Mouse (Mus musculus): ENCODE data around the gene Mtus2. TPM values are rescaled to one million over a fixed set of nuclear protein-coding genes. Genes with fewer than 3 reads are reported as not detected.
A peak's percentile ranks its signal among the peaks of the same experiment; 100 is the strongest.

Mtus2 gene
- polyA plus RNA-seq, 1 experiment, result 22.5 TPM

GRCm38 (mm10) chr5:148015383-148015782 is 58.3 kb downstream of the Mtus2 start:
- no peaks in the 10 kb centered on the region; the same call in none of the 2 replicates for H3K4me1 ChIP-seq (ENCODE audit: control insufficient read depth, insufficient read depth, low read length)
- TF ChIP-seq CTCF (IDR thresholded peaks at IDR 0.05; ENCODE audit: extremely low read depth, insufficient read depth, low read length) (no peak), POLR2A (IDR thresholded peaks at IDR 0.05; ENCODE audit: extremely low read depth, insufficient read depth, low read length) (no peak)
- no peak overlapping the region for H3K4me3 ChIP-seq (ENCODE audit: insufficient read depth, low read length)
- no peak overlapping the region for H3K27ac ChIP-seq (ENCODE audit: insufficient read depth, low read length)

GRCm38 (mm10) chr5:148017371-148017770 is 60.3 kb downstream of the Mtus2 start:
- Histone ChIP-seq H3K27ac (ENCODE audit: insufficient read depth, low read length) (no peak overlapping the region), H3K4me3 (ENCODE audit: insufficient read depth, low read length) (no peak overlapping the region), H3K4me1 (ENCODE audit: control insufficient read depth, insufficient read depth, low read length) (peaks cover 2% of the 10 kb centered on the region)
- TF ChIP-seq POLR2A (IDR thresholded peaks at IDR 0.05; ENCODE audit: extremely low read depth, insufficient read depth, low read length) (no peak), CTCF (IDR thresholded peaks at IDR 0.05; ENCODE audit: extremely low read depth, insufficient read depth, low read length) (no peak)

GRCm38 (mm10) chr5:148022784-148023183 is 65.7 kb downstream of the Mtus2 start:
- no peak overlapping the region for H3K4me3 ChIP-seq (ENCODE audit: insufficient read depth, low read length)
- H3K27ac ChIP-seq (ENCODE audit: insufficient read depth, low read length), result no peak overlapping the region
- TF ChIP-seq CTCF (IDR thresholded peaks at IDR 0.05; ENCODE audit: extremely low read depth, insufficient read depth, low read length) (no peak), POLR2A (IDR thresholded peaks at IDR 0.05; ENCODE audit: extremely low read depth, insufficient read depth, low read length) (no peak)
- peaks cover 6% of the 10 kb centered on the region for H3K4me1 ChIP-seq (ENCODE audit: control insufficient read depth, insufficient read depth, low read length)

GRCm38 (mm10) chr5:148026401-148027349 is 69.6 kb downstream of the Mtus2 start:
- no peak for TF ChIP-seq POLR2A (IDR thresholded peaks at IDR 0.05; ENCODE audit: extremely low read depth, insufficient read depth, low read length)
- 0 out of 2 replicates have a peak, but pooled peaks have one; percentile 26 for TF ChIP-seq CTCF (IDR thresholded peaks at IDR 0.05; ENCODE audit: extremely low read depth, insufficient read depth, low read length)
- H3K27ac ChIP-seq (ENCODE audit: insufficient read depth, low read length), result 0 out of 2 replicates have a peak overlapping the region, but pooled peaks have one; percentile 10
- H3K4me3 ChIP-seq (ENCODE audit: insufficient read depth, low read length), result no peak overlapping the region
- H3K4me1 ChIP-seq (ENCODE audit: control insufficient read depth, insufficient read depth, low read length), result peaks cover 4% of the 10 kb centered on the region

GRCm38 (mm10) chr5:148027985-148028384 is 70.9 kb downstream of the Mtus2 start:
- H3K27ac ChIP-seq (ENCODE audit: insufficient read depth, low read length), result no peak overlapping the region
- H3K4me3 ChIP-seq (ENCODE audit: insufficient read depth, low read length), result no peak overlapping the region
- H3K4me1 ChIP-seq (ENCODE audit: control insufficient read depth, insufficient read depth, low read length), result peaks cover 4% of the 10 kb centered on the region
- TF ChIP-seq POLR2A (IDR thresholded peaks at IDR 0.05; ENCODE audit: extremely low read depth, insufficient read depth, low read length) (no peak), CTCF (IDR thresholded peaks at IDR 0.05; ENCODE audit: extremely low read depth, insufficient read depth, low read length) (no peak)

- H3K4me3 ChIP-seq (ENCODE audit: insufficient read depth, low read length), result no peak overlapping the region
- H3K27ac ChIP-seq (ENCODE audit: insufficient read depth, low read length), result no peak overlapping the region
- H3K4me1 ChIP-seq (ENCODE audit: control insufficient read depth, insufficient read depth, low read length), result no peaks in the 10 kb centered on the region
- no peak for TF ChIP-seq POLR2A (IDR thresholded peaks at IDR 0.05; ENCODE audit: extremely low read depth, insufficient read depth, low read length)
Measured at GRCm38 (mm10) chr5:148041661-148042060, 84.5 kb downstream of the Mtus2 start.

- no peak overlapping the region for H3K27ac ChIP-seq (ENCODE audit: insufficient read depth, low read length)
- no peak overlapping the region for H3K4me3 ChIP-seq (ENCODE audit: insufficient read depth, low read length)
- H3K4me1 ChIP-seq (ENCODE audit: control insufficient read depth, insufficient read depth, low read length), result peaks cover 2% of the 10 kb centered on the region
- TF ChIP-seq POLR2A (IDR thresholded peaks at IDR 0.05; ENCODE audit: extremely low read depth, insufficient read depth, low read length), result no peak
- TF ChIP-seq CTCF (IDR thresholded peaks at IDR 0.05; ENCODE audit: extremely low read depth, insufficient read depth, low read length), result no peak
Measured at GRCm38 (mm10) chr5:148048200-148048599, 91.1 kb downstream of the Mtus2 start.

- H3K27ac ChIP-seq (ENCODE audit: insufficient read depth, low read length), result no peak overlapping the region
- TF ChIP-seq POLR2A (IDR thresholded peaks at IDR 0.05; ENCODE audit: extremely low read depth, insufficient read depth, low read length) (no peak), CTCF (IDR thresholded peaks at IDR 0.05; ENCODE audit: extremely low read depth, insufficient read depth, low read length) (no peak)
- peaks cover 4% of the 10 kb centered on the region for H3K4me1 ChIP-seq (ENCODE audit: control insufficient read depth, insufficient read depth, low read length)
- H3K4me3 ChIP-seq (ENCODE audit: insufficient read depth, low read length), result no peak overlapping the region
Measured at GRCm38 (mm10) chr5:148049304-148049703, 92.2 kb downstream of the Mtus2 start.

- Histone ChIP-seq H3K27ac (ENCODE audit: insufficient read depth, low read length) (no peak overlapping the region), H3K4me3 (ENCODE audit: insufficient read depth, low read length) (no peak overlapping the region), H3K4me1 (ENCODE audit: control insufficient read depth, insufficient read depth, low read length) (peaks cover 4% of the 10 kb centered on the region)
- TF ChIP-seq CTCF (IDR thresholded peaks at IDR 0.05; ENCODE audit: extremely low read depth, insufficient read depth, low read length), result no peak
- TF ChIP-seq POLR2A (IDR thresholded peaks at IDR 0.05; ENCODE audit: extremely low read depth, insufficient read depth, low read length), result no peak
Measured at GRCm38 (mm10) chr5:148052846-148053608, 95.9 kb downstream of the Mtus2 start.

Data from cortical plate, adult 2 months (tissue).